Mouse (Mus musculus): ENCODE data around the gene Mael. TPM values are rescaled to one million over a fixed set of nuclear protein-coding genes. Genes with fewer than 3 reads are reported as not detected.

Gene Mael
- polyA plus RNA-seq, 1 experiment from 2014 or later, result not detected

DNA sequence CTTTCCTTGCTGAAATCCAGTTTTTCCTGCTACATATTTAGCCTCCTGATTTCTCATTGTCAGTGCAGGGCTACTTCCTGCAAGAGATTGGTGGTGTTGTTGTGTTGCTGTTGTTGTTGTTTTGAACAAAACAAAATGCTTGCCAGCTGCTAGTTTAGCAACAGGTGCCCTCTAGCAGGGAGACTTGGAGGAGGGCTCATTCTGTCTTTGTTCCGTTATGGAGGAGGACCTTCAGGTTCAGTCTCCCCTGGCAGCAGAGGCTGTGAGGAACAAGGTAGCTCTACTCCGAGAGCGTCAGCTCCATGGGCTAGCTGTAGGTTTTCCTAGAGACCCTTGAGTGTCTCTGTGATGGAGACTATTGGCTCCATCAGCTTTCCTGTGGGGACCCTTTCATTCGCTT is 18.4 kb upstream of the Mael start:
- Histone ChIP-seq H3K36me3 (ENCODE audit: control insufficient read depth, insufficient read depth, low read length) (no peaks in the 10 kb centered on the region), H3K4me1 (ENCODE audit: control insufficient read depth in 2 of 2, insufficient read depth in 2 of 2, low read length in 2 of 2) (peaks cover 10 to 14% of the 10 kb centered on the region in 2 experiments), H3K4me3 (ENCODE audit: control insufficient read depth in 1 of 2, insufficient read depth in 1 of 2, low read depth in 1 of 2, low read length in 2 of 2) (no peak overlapping the region), H3K9me3 (ENCODE audit: control insufficient read depth, low read length) (no peaks in the 10 kb centered on the region), H3K27me3 (ENCODE audit: control insufficient read depth, insufficient read depth, low read length) (peaks cover 48% of the 10 kb centered on the region), H3K9ac (ENCODE audit: low read length) (no peak overlapping the region), H3K4me2 (ENCODE audit: low read length) (no peak overlapping the region), H3K27ac (replicated peaks in 1 of 2; ENCODE audit: control insufficient read depth in 1 of 2, insufficient read depth in 1 of 2, low read depth in 2 of 2, low read length in 2 of 2) (no peak overlapping the region)
- 56% methylated on average over 4 of the region's 4 CpGs for WGBS
- ATAC-seq (ENCODE audit: insufficient number of reproducible peaks, insufficient read depth, low FRiP score, low read depth), result no peak

DNA sequence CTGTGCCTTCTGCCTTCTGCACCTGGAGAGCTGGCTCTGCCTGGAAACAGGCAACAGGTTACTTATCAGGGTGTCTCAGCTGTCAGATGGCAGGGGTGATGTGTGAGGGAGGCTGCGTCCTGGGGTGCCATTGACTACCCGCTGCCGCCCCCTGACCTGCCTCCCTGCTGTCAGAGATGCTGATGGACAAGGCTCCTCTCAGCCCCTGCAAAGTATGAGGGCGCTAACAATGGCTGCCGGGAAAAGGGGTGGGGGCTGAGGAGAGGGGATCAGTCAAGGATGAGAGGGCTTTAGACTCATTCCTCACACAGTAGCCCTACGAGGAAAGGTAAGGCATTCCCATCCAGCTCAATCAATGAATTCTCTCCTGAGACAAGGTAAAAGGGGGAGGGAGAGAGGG is 17.8 kb upstream of the Mael start:
- H3K9ac ChIP-seq (ENCODE audit: low read length), result no peak overlapping the region
- H3K36me3 ChIP-seq (ENCODE audit: control insufficient read depth, insufficient read depth, low read length), result no peaks in the 10 kb centered on the region
- peaks cover 10 to 14% of the 10 kb centered on the region in 2 experiments for H3K4me1 ChIP-seq (ENCODE audit: control insufficient read depth in 2 of 2, insufficient read depth in 2 of 2, low read length in 2 of 2)
- ATAC-seq (ENCODE audit: insufficient number of reproducible peaks, insufficient read depth, low FRiP score, low read depth), result no peak
- no peak overlapping the region for H3K4me3 ChIP-seq (ENCODE audit: control insufficient read depth in 1 of 2, insufficient read depth in 1 of 2, low read depth in 1 of 2, low read length in 2 of 2)
- H3K9me3 ChIP-seq (ENCODE audit: control insufficient read depth, low read length), result no peaks in the 10 kb centered on the region
- no peak overlapping the region for H3K4me2 ChIP-seq (ENCODE audit: low read length)
- H3K27ac ChIP-seq (replicated peaks in 1 of 2; ENCODE audit: control insufficient read depth in 1 of 2, insufficient read depth in 1 of 2, low read depth in 2 of 2, low read length in 2 of 2), result no peak overlapping the region
- H3K27me3 ChIP-seq (ENCODE audit: control insufficient read depth, insufficient read depth, low read length), result peaks cover 53% of the 10 kb centered on the region
- 8% methylated on average over 6 of the region's 6 CpGs for WGBS

- WGBS, result 31% methylated on average over 2 of the region's 2 CpGs
- Histone ChIP-seq H3K9me3 (ENCODE audit: control insufficient read depth, low read length) (no peaks in the 10 kb centered on the region), H3K4me3 (ENCODE audit: control insufficient read depth in 1 of 2, insufficient read depth in 1 of 2, low read depth in 1 of 2, low read length in 2 of 2) (no peak overlapping the region), H3K36me3 (ENCODE audit: control insufficient read depth, insufficient read depth, low read length) (no peaks in the 10 kb centered on the region), H3K4me2 (ENCODE audit: low read length) (no peak overlapping the region; the same call in 1 of the 2 replicates), H3K4me1 (ENCODE audit: control insufficient read depth in 2 of 2, insufficient read depth in 2 of 2, low read length in 2 of 2) (peaks cover 10 to 14% of the 10 kb centered on the region in 2 experiments), H3K27me3 (ENCODE audit: control insufficient read depth, insufficient read depth, low read length) (peaks cover 53% of the 10 kb centered on the region), H3K27ac (replicated peaks in 1 of 2; ENCODE audit: control insufficient read depth in 1 of 2, insufficient read depth in 1 of 2, low read depth in 2 of 2, low read length in 2 of 2) (no peak overlapping the region; a peak in 1 of 4 replicates), H3K9ac (ENCODE audit: low read length) (no peak overlapping the region)
- 0 out of 2 replicates have a peak, but pooled peaks have one; percentile 42 for ATAC-seq (ENCODE audit: insufficient number of reproducible peaks, insufficient read depth, low FRiP score, low read depth)
Measured at GRCm38 (mm10) chr1:166255651-166256050, 17.1 kb upstream of the Mael start.

- Histone ChIP-seq H3K4me2 (ENCODE audit: low read length) (peak overlapping the region; percentile 92), H3K27ac (replicated peaks in 1 of 2; ENCODE audit: control insufficient read depth in 1 of 2, insufficient read depth in 1 of 2, low read depth in 2 of 2, low read length in 2 of 2) (no peak overlapping the region), H3K36me3 (ENCODE audit: control insufficient read depth, insufficient read depth, low read length) (no peaks in the 10 kb centered on the region), H3K9ac (ENCODE audit: low read length) (no peak overlapping the region), H3K4me3 (ENCODE audit: control insufficient read depth in 1 of 2, insufficient read depth in 1 of 2, low read depth in 1 of 2, low read length in 2 of 2) (no peak overlapping the region; a peak in 1 of 4 replicates), H3K27me3 (ENCODE audit: control insufficient read depth, insufficient read depth, low read length) (peaks cover 56% of the 10 kb centered on the region), H3K4me1 (ENCODE audit: control insufficient read depth in 2 of 2, insufficient read depth in 2 of 2, low read length in 2 of 2) (peaks cover 10 to 14% of the 10 kb centered on the region in 2 experiments), H3K9me3 (ENCODE audit: control insufficient read depth, low read length) (no peaks in the 10 kb centered on the region)
- ATAC-seq (ENCODE audit: insufficient number of reproducible peaks, insufficient read depth, low FRiP score, low read depth), result no peak
- 35% methylated on average over 8 of the region's 8 CpGs for WGBS
Measured at GRCm38 (mm10) chr1:166255091-166255490, 16.5 kb upstream of the Mael start.

DNA sequence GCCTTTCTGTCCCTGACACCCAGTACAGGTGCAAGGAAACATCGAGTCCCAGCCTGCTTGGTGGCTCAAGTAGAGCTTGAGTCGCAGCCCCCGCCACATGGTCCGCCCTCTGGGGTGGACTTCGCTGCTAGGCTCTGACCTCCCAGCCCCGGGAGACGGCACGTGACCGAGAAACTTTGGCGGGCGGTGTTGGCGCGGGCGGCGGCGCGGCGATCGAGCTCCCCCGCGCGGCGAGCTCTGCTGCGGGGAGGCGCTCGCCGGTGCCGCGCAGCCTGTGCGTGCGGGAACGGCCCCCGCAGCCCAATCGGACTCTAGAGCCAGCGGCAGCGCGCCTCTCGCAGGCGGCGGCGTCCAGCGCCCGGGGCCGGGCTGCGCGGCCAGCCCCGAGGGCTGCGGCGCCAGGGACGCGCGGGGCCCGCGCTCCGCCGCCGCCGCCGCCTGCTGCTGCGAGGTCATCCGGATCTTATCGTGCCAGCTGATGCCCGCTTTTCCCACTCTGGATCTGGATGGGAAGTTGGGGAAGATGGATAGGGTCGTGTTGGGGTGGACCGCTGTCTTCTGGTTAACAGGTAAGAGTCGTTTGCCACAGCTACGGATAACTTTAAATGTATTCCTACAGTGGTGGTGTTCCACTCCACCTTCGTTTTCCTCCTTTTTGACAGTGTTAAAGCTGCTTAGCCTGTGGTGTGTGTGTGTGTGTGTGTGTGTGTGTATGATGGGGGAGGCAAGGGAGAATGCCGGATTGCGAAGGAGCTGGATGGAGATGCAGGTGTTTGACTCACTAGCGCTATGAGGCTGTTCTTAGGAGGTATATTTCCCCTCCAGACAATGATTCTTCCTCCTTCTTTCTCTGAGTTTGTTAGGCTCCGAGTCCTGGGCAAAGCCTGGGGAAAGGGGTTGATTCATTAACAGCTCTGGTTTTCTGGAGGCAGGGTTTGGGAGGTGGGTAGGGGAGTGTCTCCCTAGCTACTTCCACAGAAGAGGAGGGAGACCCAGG is 15.6 kb upstream of the Mael start, which contains the start of gene Ildr2:
Ildr2 (plus strand) TSS at position 242 of the 997 bp plus-strand sequence.
- H3K9me3 ChIP-seq (ENCODE audit: control insufficient read depth, low read length), result no peaks in the 10 kb centered on the region
- peaks cover 56% of the 10 kb centered on the region for H3K27me3 ChIP-seq (ENCODE audit: control insufficient read depth, insufficient read depth, low read length)
- peak within 1 kb of the TSS; percentile 38 to 64 for H3K4me3 ChIP-seq (ENCODE audit: control insufficient read depth in 1 of 2, insufficient read depth in 1 of 2, low read depth in 1 of 2, low read length in 2 of 2)
- ATAC-seq (ENCODE audit: insufficient number of reproducible peaks, insufficient read depth, low FRiP score, low read depth), result peak; percentile 20; the same call in 1 of the 2 replicates
- 2% methylated on average over 71 of the region's 72 CpGs for WGBS
- no peak within 1 kb of the TSS for H3K27ac ChIP-seq (replicated peaks in 1 of 2; ENCODE audit: control insufficient read depth in 1 of 2, insufficient read depth in 1 of 2, low read depth in 2 of 2, low read length in 2 of 2)
- peak within 1 kb of the TSS; percentile 68 for H3K9ac ChIP-seq (ENCODE audit: low read length)
- H3K4me2 ChIP-seq (ENCODE audit: low read length), result peak within 1 kb of the TSS; percentile 92
- no peaks in the 10 kb centered on the region for H3K36me3 ChIP-seq (ENCODE audit: control insufficient read depth, insufficient read depth, low read length)
- peaks cover 10 to 14% of the 10 kb centered on the region in 2 experiments for H3K4me1 ChIP-seq (ENCODE audit: control insufficient read depth in 2 of 2, insufficient read depth in 2 of 2, low read length in 2 of 2)

GRCm38 (mm10) chr1:166244285-166244684 is 5.7 kb upstream of the Mael start:
- no peaks in the 10 kb centered on the region; a peak in 1 of 4 replicates for H3K4me1 ChIP-seq (ENCODE audit: control insufficient read depth in 2 of 2, insufficient read depth in 2 of 2, low read length in 2 of 2)
- H3K27me3 ChIP-seq (ENCODE audit: control insufficient read depth, insufficient read depth, low read length), result no peaks in the 10 kb centered on the region
- WGBS, result 59% methylated on average over 6 of the region's 6 CpGs
- H3K4me3 ChIP-seq (ENCODE audit: control insufficient read depth in 1 of 2, insufficient read depth in 1 of 2, low read depth in 1 of 2, low read length in 2 of 2), result no peak overlapping the region
- no peak overlapping the region for H3K9ac ChIP-seq (ENCODE audit: low read length)
- ATAC-seq (ENCODE audit: insufficient number of reproducible peaks, insufficient read depth, low FRiP score, low read depth), result no peak
- no peak overlapping the region for H3K4me2 ChIP-seq (ENCODE audit: low read length)
- no peaks in the 10 kb centered on the region for H3K9me3 ChIP-seq (ENCODE audit: control insufficient read depth, low read length)
- H3K36me3 ChIP-seq (ENCODE audit: control insufficient read depth, insufficient read depth, low read length), result no peaks in the 10 kb centered on the region
- H3K27ac ChIP-seq (replicated peaks in 1 of 2; ENCODE audit: control insufficient read depth in 1 of 2, insufficient read depth in 1 of 2, low read depth in 2 of 2, low read length in 2 of 2), result no peak overlapping the region

DNA sequence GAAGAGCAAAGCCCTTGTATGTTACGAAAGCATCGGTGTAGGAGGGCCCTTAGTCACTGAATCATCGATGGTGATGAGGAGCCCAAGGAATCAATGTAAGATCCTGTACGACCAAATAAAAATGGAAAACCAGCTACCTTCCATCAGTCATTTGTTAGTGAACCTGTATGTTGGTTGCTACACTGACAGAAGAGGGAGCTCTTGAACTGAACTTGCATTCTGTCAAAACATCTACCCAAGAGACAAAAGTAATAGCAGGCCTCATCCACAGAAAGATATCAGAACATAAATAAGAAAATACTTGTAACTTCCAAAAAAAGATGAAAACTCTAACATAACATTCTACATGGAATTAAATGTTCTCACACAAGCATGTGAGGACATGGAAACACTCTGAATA is 24.4 kb downstream of the Mael start:
- WGBS, result 83% methylated on average over 4 of the region's 4 CpGs
- no peaks in the 10 kb centered on the region for H3K27me3 ChIP-seq (ENCODE audit: control insufficient read depth, insufficient read depth, low read length)
- H3K4me2 ChIP-seq (ENCODE audit: low read length), result no peak overlapping the region
- no peak overlapping the region for H3K9ac ChIP-seq (ENCODE audit: low read length)
- H3K4me3 ChIP-seq (ENCODE audit: control insufficient read depth in 1 of 2, insufficient read depth in 1 of 2, low read depth in 1 of 2, low read length in 2 of 2), result no peak overlapping the region
- H3K4me1 ChIP-seq (ENCODE audit: control insufficient read depth in 2 of 2, insufficient read depth in 2 of 2, low read length in 2 of 2), result no peaks in the 10 kb centered on the region; a peak in 1 of 4 replicates
- no peak for ATAC-seq (ENCODE audit: insufficient number of reproducible peaks, insufficient read depth, low FRiP score, low read depth)
- H3K27ac ChIP-seq (replicated peaks in 1 of 2; ENCODE audit: control insufficient read depth in 1 of 2, insufficient read depth in 1 of 2, low read depth in 2 of 2, low read length in 2 of 2), result no peak overlapping the region
- no peaks in the 10 kb centered on the region for H3K36me3 ChIP-seq (ENCODE audit: control insufficient read depth, insufficient read depth, low read length)
- no peaks in the 10 kb centered on the region for H3K9me3 ChIP-seq (ENCODE audit: control insufficient read depth, low read length)

Data from heart, embryonic 14.5 days (tissue).